Mouse (Mus musculus) mouse embryonic stem cell (cell line): Measurements from ENCODE around the gene Gtsf1.

Experiments used
- in situ Hi-C, 2 experiments: fragments of 300-500 bp; cut with MboI; formaldehyde crosslinking; loops; 1 replicate in 1 of 2; 3 replicates in 1 of 2; pipeline ENCODE4 v1.14.3; 2019 to 2020; ENCODE audit warnings: low sequenced_read_pairs in 2 of 2, low pct_unique_long_range_greater_than_20kb in 1 of 2, mixed read lengths in 1 of 2; ENCODE audit not compliant: unreplicated experiment in 1 of 2

Gene Gtsf1

DNA sequence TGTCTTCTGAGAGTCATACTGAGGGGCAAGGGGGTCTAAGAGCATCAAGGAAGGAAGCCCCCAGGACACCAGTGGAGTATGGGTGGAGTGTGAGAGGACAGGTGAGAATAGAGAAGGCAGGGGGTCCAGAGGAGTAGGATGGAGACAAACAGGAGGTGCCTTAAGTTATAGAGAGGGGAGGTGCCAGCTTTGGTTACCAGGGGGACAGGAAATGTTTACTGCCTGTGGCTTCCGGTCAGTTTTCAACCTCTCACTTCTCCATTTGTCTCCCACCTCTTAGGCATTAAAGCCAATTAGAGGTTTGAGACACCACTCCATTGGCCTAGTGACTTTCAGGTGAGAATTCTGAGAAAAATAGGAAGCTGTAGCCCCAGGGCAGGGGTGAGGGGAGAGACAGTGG lies 69.0 kb downstream of the Gtsf1 start:
- in situ Hi-C loops, result no loop called here

DNA sequence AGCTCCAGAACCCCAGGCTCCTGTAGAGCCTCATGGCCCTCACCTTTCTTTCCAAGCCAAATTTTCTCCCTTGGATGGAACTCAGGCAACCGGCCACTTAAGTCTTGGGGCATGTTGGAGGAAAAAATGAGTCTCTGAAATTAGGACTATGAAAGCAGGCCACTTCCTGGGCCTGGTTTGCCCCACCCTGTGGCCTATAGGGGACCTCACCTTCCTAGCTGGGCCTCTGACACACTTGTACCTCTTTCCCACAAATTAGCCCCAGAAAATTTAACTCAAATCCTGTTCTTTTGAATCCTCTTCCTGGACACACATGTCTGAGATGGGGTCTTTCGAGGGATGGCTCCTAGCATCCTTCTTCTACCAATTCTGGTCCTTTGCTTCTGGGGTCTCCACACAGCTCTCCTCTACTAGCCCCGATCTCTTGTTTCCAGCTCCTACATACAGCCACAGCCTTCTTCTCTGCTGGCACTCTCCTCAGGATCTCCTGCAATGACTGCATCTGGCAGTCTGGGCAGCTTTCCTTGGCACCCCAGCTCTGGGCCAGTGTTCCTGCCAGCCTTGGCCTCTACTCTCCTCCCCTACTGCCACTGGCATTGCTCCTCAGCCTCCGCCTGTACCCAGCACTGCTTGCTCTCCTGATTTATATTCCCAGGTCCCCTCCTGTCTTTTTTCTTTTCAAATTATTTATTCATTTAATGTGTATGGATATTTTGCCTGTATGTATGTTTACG lies 70.2 kb downstream of the Gtsf1 start:
- in situ Hi-C loops, result no loop called here

DNA sequence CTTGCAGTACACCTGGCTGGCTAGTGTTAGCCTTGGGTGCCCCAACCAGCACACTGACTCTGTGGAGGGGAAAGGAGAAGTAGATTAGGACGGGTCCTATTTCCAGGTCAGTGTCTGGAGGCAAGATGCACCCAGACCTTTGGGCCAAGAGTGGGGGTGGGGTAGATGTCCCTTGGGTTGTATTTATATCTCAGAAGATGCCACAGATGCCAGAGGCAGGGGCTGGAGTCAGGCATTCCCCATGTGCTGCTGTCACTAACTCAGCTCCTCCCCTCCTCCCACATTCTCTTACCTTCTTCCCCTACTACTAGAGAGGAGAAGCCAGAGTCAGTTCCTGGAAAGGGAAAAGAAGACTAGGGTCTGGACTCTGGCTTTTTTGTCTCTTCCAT lies 71.2 kb downstream of the Gtsf1 start:
- in situ Hi-C loops, result no loop called here

DNA sequence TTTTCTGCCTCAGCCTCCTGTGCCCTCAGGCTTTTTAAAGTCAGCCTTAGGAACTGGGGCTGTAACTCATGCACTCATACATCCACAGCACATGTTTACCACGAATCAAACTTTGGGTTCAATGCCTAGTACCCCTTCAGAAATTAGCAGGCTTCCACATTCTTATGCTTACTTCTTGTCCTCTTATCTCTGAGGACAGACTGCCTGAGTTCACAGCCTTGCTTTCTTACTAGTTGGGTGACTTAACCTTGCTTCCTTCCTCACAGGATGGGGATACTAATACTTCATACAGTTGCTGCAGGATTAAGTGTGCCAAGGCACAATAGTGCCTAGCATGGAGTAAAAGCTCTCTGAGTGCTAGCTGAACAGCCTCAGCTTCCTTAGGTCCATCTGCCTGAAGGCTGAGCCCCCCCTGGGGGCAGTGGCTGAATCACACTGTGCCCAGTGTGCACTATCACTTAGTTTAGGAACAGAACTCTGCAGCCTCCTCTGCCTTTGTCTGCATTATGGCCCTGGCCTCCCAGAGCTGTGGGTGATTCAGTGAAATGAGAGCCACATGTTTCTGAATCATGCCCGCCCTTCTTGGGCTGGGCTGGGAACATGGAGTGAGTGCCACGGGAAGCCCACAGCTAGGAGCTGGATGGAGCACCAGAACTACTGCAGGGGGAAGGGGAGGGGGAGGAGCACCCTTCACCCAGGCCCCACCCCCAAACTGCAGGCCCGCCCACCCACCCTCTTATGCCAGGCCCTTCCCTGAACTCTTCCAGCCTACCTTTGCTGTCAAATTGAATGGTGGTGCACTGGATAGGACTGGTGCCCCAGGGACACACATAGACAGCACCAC lies 71.8 kb downstream of the Gtsf1 start:
- in situ Hi-C loops, result no loop called here

DNA sequence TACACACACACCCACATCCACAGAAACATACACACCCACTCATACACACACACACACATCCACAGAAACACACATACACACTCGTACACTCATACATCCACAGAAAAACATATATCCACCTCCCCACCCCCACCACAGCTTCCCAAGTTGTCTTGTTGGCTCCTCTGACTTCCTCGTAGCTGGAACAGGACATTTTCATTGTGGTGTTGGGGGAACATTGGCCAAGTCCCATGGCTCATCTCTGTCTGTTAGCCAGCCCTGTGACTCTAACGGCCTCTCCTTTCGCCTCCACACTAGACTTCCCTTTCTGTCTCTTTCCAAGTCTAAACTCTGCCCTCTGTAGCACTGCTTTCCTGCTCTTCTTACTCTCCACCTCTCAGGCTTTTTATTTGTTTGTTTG lies 72.5 kb downstream of the Gtsf1 start:
- in situ Hi-C loops, result no loop called here

DNA sequence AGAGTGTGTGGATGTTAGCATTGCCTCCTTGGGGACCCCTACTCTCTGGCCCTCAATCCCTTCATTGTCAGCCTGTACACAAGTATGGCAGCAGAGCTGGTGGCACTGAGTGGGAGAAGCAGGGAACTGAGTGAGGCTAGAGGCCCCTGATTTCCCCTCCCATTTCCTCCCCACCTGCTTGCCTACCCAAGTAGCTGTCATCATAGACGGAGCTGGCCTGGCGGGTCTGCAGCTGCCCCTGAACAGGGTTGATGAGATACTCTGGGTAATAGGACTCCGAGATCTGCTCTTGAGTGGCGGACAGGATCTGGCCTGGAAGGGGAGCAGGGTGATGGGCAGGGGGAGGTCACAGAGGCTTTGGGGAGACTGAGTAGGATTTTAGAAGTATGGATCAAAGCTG lies 74.1 kb downstream of the Gtsf1 start:
- in situ Hi-C loops, result no loop called here

DNA sequence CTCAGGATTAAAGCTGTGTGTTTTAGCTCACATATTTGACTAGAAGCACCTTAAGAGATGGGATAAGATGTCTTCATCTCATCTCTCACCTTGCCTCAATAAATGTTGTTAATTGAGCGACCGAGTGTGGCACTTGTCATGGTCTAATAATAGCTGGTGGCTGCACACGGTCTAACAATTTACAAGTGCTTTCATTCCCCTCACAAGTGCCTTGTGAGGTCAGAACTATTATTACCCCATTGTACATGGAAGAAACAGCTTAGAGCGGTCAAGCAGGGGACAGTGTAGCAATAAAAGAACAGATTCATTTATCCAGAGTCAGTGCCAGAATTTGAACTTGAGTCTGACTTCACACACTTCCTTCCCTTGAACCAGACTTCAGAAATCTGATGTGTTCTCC lies 74.8 kb downstream of the Gtsf1 start:
- in situ Hi-C loops, result no loop called here

DNA sequence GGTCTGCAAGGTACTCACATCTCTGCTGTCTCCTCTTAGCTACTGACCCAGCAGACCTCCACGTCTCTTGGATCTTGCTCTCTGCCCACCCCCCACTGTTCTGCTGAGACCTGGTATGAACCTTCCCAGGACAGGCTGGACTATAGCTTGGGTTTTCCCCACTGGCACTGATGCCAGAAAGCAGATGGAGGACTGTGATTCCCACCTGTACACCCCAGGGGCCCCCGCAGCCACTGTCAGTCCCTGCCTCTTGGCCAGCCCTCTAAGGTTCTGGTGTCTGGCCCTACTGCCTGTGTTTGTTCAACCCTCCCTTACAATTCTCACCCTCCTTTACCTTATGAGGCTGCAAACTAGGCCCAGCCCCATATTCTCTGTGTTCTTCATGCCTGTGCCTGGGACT lies 75.6 kb downstream of the Gtsf1 start:
- in situ Hi-C loops, result loop anchor here in 1 of 2 experiments (5.0 kb wide), 1 partner anchor 33 kb away; no protein-coding TSS in a partner anchor

DNA sequence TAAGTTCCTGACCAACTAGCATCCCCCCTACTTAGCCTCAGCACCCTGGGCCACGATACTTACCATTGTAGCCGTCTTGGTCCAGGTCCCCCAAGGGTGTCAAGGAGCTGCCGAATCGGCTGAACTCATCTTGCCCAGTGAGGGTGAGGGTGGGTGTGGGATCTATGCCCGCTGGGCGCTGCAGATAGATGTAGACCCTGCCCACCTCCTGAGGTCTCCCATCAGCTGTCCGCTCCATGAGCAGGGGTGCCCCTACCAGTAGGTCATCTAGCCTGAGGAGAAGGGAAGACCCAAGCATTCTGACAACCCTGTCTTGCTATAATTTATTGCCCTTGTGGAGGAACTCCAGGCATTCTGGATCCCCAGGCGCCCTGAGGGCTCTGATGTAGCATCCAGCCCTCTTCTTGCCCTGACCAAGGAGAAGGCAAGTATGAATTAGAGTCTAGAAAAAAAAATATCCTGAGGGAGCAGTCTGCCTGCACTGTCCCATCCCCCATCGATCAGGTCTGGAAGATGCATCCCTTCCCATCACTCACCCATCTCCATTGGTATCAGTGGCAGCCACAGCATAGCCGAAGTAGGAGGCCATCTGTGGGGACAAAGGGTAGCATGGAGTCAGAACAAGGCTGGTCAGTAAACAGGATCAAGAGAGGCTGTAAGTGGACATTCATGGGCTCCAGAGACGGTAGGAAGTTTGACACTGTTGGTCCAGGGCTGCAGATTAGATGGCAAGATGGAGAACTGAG lies 76.6 kb downstream of the Gtsf1 start:
- in situ Hi-C loops, result loop anchor here in 1 of 2 experiments (5.0 kb wide), 1 partner anchor 34 kb away; no protein-coding TSS in a partner anchor

DNA sequence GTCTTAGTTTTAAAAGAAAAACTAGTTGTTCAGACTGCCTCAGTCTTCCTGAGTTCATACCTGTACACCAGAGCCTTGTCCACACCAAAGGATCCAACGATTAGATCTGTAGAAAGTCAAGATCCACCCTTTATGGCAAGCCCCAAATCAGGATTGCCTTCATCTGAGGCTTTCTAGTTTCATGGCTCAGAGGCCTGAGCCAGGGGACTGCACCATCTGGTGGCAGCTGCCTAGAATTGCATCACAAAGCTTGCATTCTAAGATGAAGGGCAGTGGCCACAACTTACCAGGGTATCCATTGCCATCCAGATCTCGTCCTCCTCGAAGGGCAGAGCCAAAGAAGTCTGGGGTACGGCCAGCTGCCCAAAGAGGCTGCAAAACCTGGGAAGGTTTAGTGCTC lies 77.4 kb downstream of the Gtsf1 start:
- in situ Hi-C loops, result loop anchor here in 1 of 2 experiments (5.0 kb wide), 1 partner anchor 34 kb away; no protein-coding TSS in a partner anchor
